Mouse (Mus musculus) ovary, postnatal 36 days (tissue): ENCODE results near the gene Gm11549.

Experiments
- DNase-seq: peaks from one replicate; pipeline ENCODE4 v3.0.0; 2022; ENCODE audit warnings: low spot score, mixed read lengths

Gene Gm11549

DNA sequence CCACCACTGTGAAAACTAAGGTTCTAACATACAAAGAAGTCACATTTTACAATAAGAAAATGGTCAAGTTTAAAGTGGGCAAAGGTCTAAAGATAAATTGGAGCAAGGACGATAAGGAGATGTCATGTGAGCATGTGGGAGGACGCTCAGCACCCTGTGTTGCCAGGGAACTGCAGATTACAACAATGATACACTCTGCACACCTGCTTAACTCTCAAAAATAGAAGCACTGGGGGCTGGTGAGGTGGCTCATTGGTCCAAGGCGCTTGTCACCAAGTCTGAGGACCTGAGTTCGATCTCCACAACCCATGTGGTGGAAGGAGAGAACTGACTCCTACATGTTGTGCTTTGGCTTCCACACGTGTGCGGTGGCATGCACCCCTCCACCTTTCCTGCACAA, 10.1 kb downstream of the Gm11549 start:
- no peak for DNase-seq

DNA sequence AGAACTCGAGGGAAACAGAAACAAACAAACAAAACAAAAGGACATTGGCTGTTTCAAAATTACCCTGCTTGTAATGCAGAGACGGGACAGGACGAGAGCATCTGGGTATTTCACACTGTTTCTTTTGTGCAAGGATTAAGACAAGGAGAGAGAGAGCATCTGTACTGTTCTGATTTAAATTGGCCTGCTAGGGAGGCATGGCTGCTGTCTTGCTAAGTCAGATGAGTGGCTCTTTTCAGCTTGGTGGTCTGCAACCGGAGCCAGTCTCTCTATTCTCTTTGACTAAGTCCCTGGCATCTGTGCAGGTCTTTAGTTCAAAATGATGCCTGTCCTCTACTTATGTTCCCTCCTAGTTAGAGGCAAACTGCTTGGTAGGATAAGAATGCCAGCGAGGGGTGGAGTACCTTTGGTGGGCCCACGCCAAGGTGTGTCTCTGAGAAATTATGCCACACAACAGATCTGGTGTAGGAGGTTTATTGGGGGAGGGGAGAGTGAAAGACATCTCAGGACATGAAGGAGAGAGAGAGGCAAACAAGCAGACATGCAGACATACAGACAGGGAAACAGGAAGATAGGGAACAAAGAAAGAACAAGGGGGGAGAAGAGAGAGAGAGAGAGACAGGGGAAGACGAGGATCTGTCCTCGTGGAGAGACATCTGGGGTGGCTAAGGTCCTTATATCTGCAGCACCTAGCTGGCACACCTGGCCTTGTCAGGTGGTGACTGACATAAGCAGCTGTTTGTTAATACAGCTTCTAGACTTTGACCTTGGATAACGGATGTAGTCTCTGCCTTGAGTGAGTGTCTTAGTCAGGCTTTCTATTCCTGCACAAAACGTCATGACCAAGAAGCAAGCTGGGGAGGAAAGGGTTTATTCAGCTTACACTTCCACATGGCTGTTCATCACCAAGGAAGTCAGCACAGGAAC, 15.5 kb downstream of the Gm11549 start:
- no peak for DNase-seq

DNA sequence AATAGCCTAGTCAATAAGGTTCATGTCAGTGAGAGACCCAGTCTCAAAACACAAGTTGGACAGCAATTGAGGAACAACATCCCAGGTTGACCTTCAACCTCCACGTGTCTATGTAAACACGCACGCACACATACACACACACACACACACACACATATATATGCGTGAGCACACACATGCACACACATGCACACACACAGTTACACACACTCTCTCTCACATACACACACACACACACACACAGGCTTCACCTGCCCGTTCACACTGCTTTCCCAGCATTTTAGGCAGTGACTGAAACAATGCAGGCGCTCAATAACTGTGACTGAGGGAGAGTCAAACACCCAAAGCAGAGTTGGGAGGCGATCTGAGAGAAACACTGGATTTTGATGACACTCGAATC, 16.3 kb downstream of the Gm11549 start:
- no peak for DNase-seq

DNA sequence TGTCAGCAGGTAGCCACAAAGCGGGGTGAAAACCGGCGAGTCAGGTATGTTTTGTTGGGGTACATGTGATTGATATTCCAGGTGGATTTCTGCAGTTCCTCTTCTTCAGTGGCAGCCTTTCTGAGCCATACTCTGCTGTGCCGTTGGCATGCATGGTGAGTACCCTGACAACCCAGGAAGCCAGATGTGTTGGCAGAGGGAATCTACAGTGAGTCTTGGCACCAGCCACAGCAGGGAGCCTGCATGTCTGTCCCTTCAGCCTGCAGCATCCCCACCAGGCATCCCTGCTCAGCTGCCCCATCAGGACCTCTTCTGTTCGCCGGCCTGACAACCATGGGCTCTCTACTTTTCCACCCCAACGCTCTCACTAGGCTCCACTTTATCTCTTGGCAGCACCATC, 20.1 kb downstream of the Gm11549 start:
- DNase-seq = no peak

- no peak for DNase-seq
These were observed 20.6 kb downstream of the Gm11549 start for GRCm38 (mm10) chr3:36500976-36501375.

DNA sequence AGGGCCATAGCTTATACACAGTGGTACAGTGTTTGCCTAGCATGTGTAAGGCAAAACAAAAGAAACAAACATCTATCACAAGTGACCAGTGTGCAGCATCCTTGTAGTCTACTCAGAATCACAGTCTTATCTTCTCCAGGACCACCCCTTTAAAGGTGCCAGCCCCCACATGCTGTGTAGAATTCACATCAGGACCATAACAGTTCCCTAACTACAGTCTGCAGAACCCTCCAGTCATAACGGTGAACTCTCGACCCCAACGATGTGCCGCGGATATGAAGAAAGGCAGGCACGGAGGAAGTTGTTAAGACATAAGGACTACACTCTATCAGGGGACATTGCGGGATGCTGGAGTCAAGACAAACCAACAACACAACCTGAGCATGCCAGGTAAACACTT, 22.2 kb downstream of the Gm11549 start:
- no peak for DNase-seq

DNA sequence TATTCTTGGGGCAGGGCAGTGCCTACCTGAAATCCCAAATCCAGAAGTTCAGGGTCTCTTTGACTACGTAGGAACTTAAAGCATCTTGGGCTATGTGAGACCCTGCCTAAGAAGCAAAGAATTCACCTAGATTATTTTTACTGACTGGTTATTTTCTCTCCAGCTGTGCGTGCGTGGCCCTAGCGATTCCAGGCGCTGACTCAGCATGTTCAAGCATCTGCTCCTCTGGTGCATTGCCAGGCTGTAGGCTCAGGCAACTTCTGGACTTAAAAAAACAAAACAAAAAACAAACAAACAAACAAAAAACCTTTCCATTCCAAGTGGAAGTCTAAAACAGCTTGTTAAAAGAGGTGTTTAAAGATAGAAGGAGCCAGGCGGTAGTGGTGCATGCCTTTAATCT, 23.4 kb downstream of the Gm11549 start:
- DNase-seq = no peak

DNA sequence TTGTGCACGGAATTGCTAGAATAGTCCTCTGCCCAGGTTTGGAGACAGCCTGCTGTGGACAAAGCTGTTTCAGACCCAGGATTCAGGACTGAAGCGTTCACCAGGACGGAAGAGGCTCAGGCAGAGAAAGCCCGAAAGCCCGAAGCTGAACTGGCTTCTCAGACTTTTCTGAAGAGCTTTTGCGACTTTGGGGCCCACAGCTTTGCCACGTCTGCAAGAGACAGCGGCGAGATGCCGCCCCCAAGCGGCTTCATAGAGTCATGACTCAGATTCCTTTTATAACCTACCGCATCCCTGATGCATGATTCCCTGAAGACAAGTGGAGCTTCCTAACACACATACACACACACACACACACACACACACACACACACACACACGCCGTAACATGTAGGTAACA, 24.9 kb downstream of the Gm11549 start:
- DNase-seq = peak; percentile 75

- no peak for DNase-seq
These were observed 25.3 kb downstream of the Gm11549 start for GRCm38 (mm10) chr3:36496273-36496672.

DNA sequence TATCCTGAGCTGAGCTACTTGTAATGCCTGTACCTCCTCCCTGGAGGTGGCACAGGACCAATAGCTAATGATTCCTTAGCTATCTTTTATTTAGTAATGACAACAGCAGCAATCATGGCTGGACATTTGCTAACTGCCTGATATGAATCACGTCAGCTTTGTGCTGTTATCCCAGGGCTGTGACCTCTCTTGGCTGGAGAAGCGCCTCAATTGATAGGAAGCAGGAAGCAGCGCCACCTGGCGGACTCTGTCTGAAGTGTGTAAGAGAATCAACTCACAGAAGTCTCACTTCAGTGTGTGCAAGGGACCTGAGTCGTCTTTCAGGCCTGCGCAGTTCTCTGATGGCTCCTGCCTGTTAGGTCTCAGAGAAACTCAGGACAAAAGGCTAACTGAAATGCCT, 26.2 kb downstream of the Gm11549 start:
- DNase-seq = peak; percentile 86

DNA sequence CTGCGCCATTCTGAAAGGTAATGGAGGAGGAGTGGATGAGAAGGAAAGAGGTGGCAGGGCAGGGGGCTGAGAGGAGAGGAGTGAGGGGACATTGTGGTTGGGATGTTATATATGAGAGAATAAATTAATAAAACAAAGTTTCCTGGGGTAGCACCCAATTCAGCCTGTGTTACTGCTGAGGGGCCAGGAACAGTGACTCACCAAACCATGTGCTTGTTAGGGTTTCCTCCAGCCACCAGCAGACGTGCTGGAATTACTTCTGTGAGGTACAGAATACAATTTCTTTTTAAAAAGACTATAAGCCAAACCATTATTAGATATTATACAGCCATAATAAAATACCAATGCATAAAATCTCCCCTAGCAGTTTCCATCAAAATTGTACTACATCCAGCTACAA, 27.0 kb downstream of the Gm11549 start:
- DNase-seq = no peak

DNA sequence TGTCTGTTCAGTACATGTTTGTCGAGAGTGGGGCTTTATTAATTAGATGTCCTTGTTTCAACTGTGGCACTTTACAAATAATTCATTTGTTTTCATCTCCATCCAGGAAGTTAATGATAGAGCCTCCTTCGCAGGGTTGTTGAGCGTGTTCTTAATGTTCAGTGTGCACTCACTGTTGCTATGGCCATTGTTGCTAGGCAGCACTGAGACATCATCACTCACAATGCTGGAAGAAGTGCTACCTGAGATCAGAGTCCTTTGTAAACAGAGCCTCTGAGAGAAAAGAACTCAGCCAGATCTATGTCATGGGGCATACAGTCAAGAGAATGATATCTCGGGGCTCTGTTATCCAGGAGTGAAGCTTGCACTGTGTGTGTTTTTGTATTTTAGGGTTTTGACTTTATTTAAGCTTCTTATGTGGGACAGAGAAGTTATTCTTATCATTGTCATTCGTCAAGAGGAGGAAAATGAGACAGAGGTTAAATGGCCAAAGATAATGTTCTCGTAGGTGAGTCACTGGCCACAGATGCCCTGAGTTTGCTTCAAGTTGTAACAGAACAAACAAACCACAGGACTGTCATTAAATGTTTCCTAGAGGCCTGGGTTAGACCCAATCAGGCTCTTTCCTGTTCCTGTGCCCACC, 27.9 kb downstream of the Gm11549 start:
- no peak for DNase-seq

GRCm38 (mm10) chr3:36492716-36493391, 28.8 kb downstream of the Gm11549 start:
- no peak for DNase-seq

- no peak for DNase-seq
These were observed 30.1 kb downstream of the Gm11549 start for GRCm38 (mm10) chr3:36491535-36491934.

- DNase-seq = no peak
These were observed 32.1 kb downstream of the Gm11549 start for GRCm38 (mm10) chr3:36489590-36489910.

GRCm38 (mm10) chr3:36488899-36489589, 32.6 kb downstream of the Gm11549 start:
- no peak for DNase-seq

DNA sequence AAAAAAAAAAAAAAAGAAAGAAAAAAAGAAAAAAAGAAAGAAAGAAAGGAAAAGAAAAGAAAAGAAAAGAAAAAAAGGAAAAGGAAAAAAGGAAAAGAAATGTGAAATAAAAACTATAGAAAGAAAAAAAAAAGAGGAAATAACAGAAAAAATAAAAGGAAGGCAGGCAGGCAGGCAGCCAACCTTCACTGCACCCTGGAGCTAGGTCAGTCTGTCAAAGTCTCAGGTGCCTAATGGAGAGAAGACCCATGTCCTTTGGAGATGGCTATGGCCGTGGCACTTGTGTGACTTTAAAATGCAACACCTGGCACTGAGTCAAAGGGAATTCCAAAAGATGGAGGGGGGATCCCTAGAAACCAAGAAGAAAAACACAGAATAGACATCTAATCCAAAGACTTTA, 33.2 kb downstream of the Gm11549 start:
- DNase-seq = no peak

- no peak for DNase-seq
These were observed 34.7 kb downstream of the Gm11549 start for GRCm38 (mm10) chr3:36486881-36487280.

DNA sequence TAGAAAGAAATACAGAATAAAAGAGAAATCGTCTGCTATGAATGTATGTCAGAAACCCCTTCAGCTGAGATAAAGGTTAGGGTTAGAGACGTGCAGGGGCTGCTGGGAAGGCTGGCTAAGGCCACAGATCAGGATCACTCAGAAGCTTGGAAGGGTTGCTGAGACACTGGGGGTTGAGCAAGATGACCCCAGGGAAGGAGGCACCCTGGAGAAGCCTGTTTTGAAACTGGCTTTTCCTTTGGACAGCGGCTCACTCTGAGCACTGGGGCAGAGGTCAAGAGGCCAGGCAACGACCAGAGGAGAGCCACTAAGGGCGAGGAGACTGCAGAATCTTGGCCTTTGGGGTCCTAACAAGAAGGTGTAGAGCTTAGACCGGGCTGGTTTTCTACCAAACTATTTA, 35.4 kb downstream of the Gm11549 start:
- no peak for DNase-seq

DNA sequence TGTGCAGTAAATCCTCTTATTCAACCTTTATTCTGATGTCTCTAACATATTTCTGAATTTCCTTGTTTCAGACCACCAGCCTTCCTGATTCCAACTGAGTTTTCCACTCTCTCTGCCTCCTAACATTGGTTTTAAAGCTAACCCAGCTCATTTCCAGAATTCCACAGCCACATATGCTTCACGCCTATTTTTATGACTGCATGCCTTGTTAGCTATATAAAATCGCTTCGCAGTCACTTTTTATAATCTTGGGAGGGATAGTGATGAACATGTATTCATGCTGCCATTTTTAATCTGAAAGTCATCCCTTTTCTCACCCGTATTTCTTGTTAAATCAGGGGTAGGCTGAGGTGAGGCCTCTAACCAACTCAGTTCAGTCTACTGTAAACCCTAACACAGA, 37.3 kb downstream of the Gm11549 start:
- no peak for DNase-seq

- DNase-seq = no peak
These were observed 38.7 kb downstream of the Gm11549 start for GRCm38 (mm10) chr3:36482940-36483339.

GRCm38 (mm10) chr3:36481776-36482193, 39.8 kb downstream of the Gm11549 start:
- peak; percentile 48 for DNase-seq
